Mouse (Mus musculus): ENCODE measurements around the gene Ext2. TPM values are rescaled to one million over a fixed set of nuclear protein-coding genes. Genes with fewer than 3 reads are reported as not detected.

Gene Ext2
- polyA plus RNA-seq, 1 experiment, result 78.9 TPM

- peaks cover 8% of the 10 kb centered on the region for H3K36me3 ChIP-seq (ENCODE audit: control insufficient read depth, insufficient read depth)
- H3K4me2 ChIP-seq (ENCODE audit: low read depth), result no peak overlapping the region
- no peak for TF ChIP-seq CEBPB (IDR thresholded peaks at IDR 0.05; ENCODE audit: insufficient read depth, poor library complexity, severe bottlenecking)
- no peak for TF ChIP-seq REST (IDR thresholded peaks at IDR 0.05; ENCODE audit: insufficient read depth, insufficient read length)
- no peak for TF ChIP-seq MYOG (IDR thresholded peaks at IDR 0.05; ENCODE audit: control insufficient read depth in 1 of 3, insufficient read depth in 1 of 3, insufficient read length in 2 of 3, low read depth in 2 of 3)
- no peak for TF ChIP-seq SRF (IDR thresholded peaks at IDR 0.05; ENCODE audit: control insufficient read depth, insufficient read length, low read depth)
- TF ChIP-seq TCF12 (IDR thresholded peaks at IDR 0.05; ENCODE audit: insufficient read depth, poor library complexity, severe bottlenecking), result no peak
- TF ChIP-seq E2F4 (IDR thresholded peaks at IDR 0.05; ENCODE audit: insufficient read depth), result no peak
- TF ChIP-seq POLR2A (IDR thresholded peaks at IDR 0.05; ENCODE audit: insufficient read length, low read depth), result no peak
- TF ChIP-seq TCF3 (IDR thresholded peaks at IDR 0.05; ENCODE audit: insufficient read length, low read depth), result no peak
- TF ChIP-seq MYOD1 (IDR thresholded peaks at IDR 0.05; ENCODE audit: control insufficient read depth in 1 of 3, insufficient read length in 2 of 3, low read depth in 2 of 3), result no peak
- no peak for TF ChIP-seq USF1 (IDR thresholded peaks at IDR 0.05; ENCODE audit: low read depth)
- no peak for TF ChIP-seq POLR2AphosphoS2 (IDR thresholded peaks at IDR 0.05; ENCODE audit: insufficient read length, low read depth)
- no peak for TF ChIP-seq MAX (IDR thresholded peaks at IDR 0.05; ENCODE audit: low read depth)
- no peaks in the 10 kb centered on the region for H3K79me2 ChIP-seq (ENCODE audit: control insufficient read depth, insufficient read depth)
- no peak overlapping the region for H3K4me3 ChIP-seq
- H3K27me3 ChIP-seq (ENCODE audit: control insufficient read depth, insufficient read depth, insufficient read length), result no peaks in the 10 kb centered on the region
- H3ac ChIP-seq (ENCODE audit: control insufficient read depth, insufficient read length), result no peak overlapping the region
Observed at GRCm38 (mm10) chr2:93797162-93797795, 25.1 kb downstream of the Ext2 start.

GRCm38 (mm10) chr2:93794375-93794774 is 28.0 kb downstream of the Ext2 start:
- no peak overlapping the region for H3K4me2 ChIP-seq (ENCODE audit: low read depth)
- H3K36me3 ChIP-seq (ENCODE audit: control insufficient read depth, insufficient read depth), result peaks cover 8% of the 10 kb centered on the region
- no peak overlapping the region for H3K4me3 ChIP-seq
- no peaks in the 10 kb centered on the region for H3K27me3 ChIP-seq (ENCODE audit: control insufficient read depth, insufficient read depth, insufficient read length)
- TF ChIP-seq E2F4 (IDR thresholded peaks at IDR 0.05; ENCODE audit: insufficient read depth), result no peak
- no peak overlapping the region for H3ac ChIP-seq (ENCODE audit: control insufficient read depth, insufficient read length)
- no peaks in the 10 kb centered on the region for H3K79me2 ChIP-seq (ENCODE audit: control insufficient read depth, insufficient read depth)

- no peaks in the 10 kb centered on the region for H3K27me3 ChIP-seq (ENCODE audit: control insufficient read depth, insufficient read depth, insufficient read length)
- H3K79me2 ChIP-seq (ENCODE audit: control insufficient read depth, insufficient read depth), result no peaks in the 10 kb centered on the region
- TF ChIP-seq MYOD1 (IDR thresholded peaks at IDR 0.05; ENCODE audit: control insufficient read depth in 1 of 3, insufficient read length in 2 of 3, low read depth in 2 of 3) (no peak), POLR2AphosphoS2 (IDR thresholded peaks at IDR 0.05; ENCODE audit: insufficient read length, low read depth) (no peak), CEBPB (IDR thresholded peaks at IDR 0.05; ENCODE audit: insufficient read depth, poor library complexity, severe bottlenecking) (no peak), REST (IDR thresholded peaks at IDR 0.05; ENCODE audit: insufficient read depth, insufficient read length) (no peak), E2F4 (IDR thresholded peaks at IDR 0.05; ENCODE audit: insufficient read depth) (no peak), USF1 (IDR thresholded peaks at IDR 0.05; ENCODE audit: low read depth) (no peak)
- H3K4me3 ChIP-seq, result no peak overlapping the region
- H3K36me3 ChIP-seq (ENCODE audit: control insufficient read depth, insufficient read depth), result peaks cover 8% of the 10 kb centered on the region
- no peak overlapping the region for H3K4me2 ChIP-seq (ENCODE audit: low read depth)
- H3ac ChIP-seq (ENCODE audit: control insufficient read depth, insufficient read length), result no peak overlapping the region
Observed at GRCm38 (mm10) chr2:93791516-93792499, 30.6 kb downstream of the Ext2 start.

- TF ChIP-seq SRF (IDR thresholded peaks at IDR 0.05; ENCODE audit: control insufficient read depth, insufficient read length, low read depth) (no peak), E2F4 (IDR thresholded peaks at IDR 0.05; ENCODE audit: insufficient read depth) (no peak), TCF12 (IDR thresholded peaks at IDR 0.05; ENCODE audit: insufficient read depth, poor library complexity, severe bottlenecking) (no peak), POLR2A (IDR thresholded peaks at IDR 0.05; ENCODE audit: insufficient read length, low read depth) (no peak), POLR2AphosphoS2 (IDR thresholded peaks at IDR 0.05; ENCODE audit: insufficient read length, low read depth) (no peak), MAX (IDR thresholded peaks at IDR 0.05; ENCODE audit: low read depth) (no peak), USF1 (IDR thresholded peaks at IDR 0.05; ENCODE audit: low read depth) (no peak), MYOG (IDR thresholded peaks at IDR 0.05; ENCODE audit: control insufficient read depth in 1 of 3, insufficient read depth in 1 of 3, insufficient read length in 2 of 3, low read depth in 2 of 3) (no peak), CEBPB (IDR thresholded peaks at IDR 0.05; ENCODE audit: insufficient read depth, poor library complexity, severe bottlenecking) (no peak), TCF3 (IDR thresholded peaks at IDR 0.05; ENCODE audit: insufficient read length, low read depth) (no peak), MYOD1 (IDR thresholded peaks at IDR 0.05; ENCODE audit: control insufficient read depth in 1 of 3, insufficient read length in 2 of 3, low read depth in 2 of 3) (no peak), REST (IDR thresholded peaks at IDR 0.05; ENCODE audit: insufficient read depth, insufficient read length) (no peak)
- Histone ChIP-seq H3K4me3 (no peak overlapping the region), H3K27me3 (ENCODE audit: control insufficient read depth, insufficient read depth, insufficient read length) (no peaks in the 10 kb centered on the region), H3K4me2 (ENCODE audit: low read depth) (no peak overlapping the region), H3K36me3 (ENCODE audit: control insufficient read depth, insufficient read depth) (peaks cover 8% of the 10 kb centered on the region), H3ac (ENCODE audit: control insufficient read depth, insufficient read length) (no peak overlapping the region), H3K79me2 (ENCODE audit: control insufficient read depth, insufficient read depth) (no peaks in the 10 kb centered on the region)
Observed at GRCm38 (mm10) chr2:93790798-93791345, 31.5 kb downstream of the Ext2 start.

All from myocyte (in vitro differentiated cells).